Comparison of ENCODE assay signal across 13 mouse cellular contexts in genomic region chr2:57772315-57772714, GRCm38 (mm10).
DNase-seq lines count a peak whose midpoint lies in the region; ATAC-seq and TF ChIP-seq lines count a peak whose summit lies in the region.
"Had no signal": no experiment of that assay in that cellular context is flagged by ENCODE, and none has a peak within 500 bp of the region (broad histone marks: within the 10 kb centered on the region; RNA-seq: fewer than 3 reads in every experiment).

No protein-coding gene starts in this region.

- peak; percentile 75 for DNase-seq in 416B (ENCODE audit: low read depth)
- peak; percentile 22 for DNase-seq in embryo, embryonic 11 days
- no peak for DNase-seq in urinary bladder, postnatal 25 days (ENCODE audit: low spot score)
- no peak for DNase-seq in thymus, adult 2 months
- DNase-seq in heart, adult 11 months = no peak
- DNase-seq: adrenal gland, adult 2 months; cerebellum, postnatal 36 days; kidney, postnatal 36 days had no signal

- no peaks in the 10 kb centered on the region for H3K27me3 ChIP-seq in intestine, postnatal 0 days (replicated peaks; ENCODE audit: control insufficient read depth, insufficient read depth, low read length)
- no peaks in the 10 kb centered on the region for H3K27me3 ChIP-seq in intestine, embryonic 15.5 days (replicated peaks)
- no peaks in the 10 kb centered on the region for H3K27me3 ChIP-seq in E14TG2a.4 (ENCODE audit: insufficient read depth, low read length)
- H3K27me3 ChIP-seq in thymus, adult 2 months (ENCODE audit: control insufficient read depth, insufficient read depth, low read length) = no peaks in the 10 kb centered on the region
- H3K27me3 ChIP-seq: limb, embryonic 12.5 days; megakaryocyte, embryonic 14.5 days had no signal

- ATAC-seq in intestine, postnatal 0 days = no peak
- ATAC-seq in intestine, embryonic 15.5 days = no peak

- H3K9me3 ChIP-seq in intestine, postnatal 0 days (ENCODE audit: control insufficient read depth) = no peaks in the 10 kb centered on the region
- H3K9me3 ChIP-seq in intestine, embryonic 15.5 days = no peaks in the 10 kb centered on the region
- no peaks in the 10 kb centered on the region for H3K9me3 ChIP-seq in E14TG2a.4 (ENCODE audit: low read length)
- H3K9me3 ChIP-seq: limb, embryonic 12.5 days; megakaryocyte, embryonic 14.5 days had no signal

- TF ChIP-seq POLR2A in thymus, adult 2 months (IDR thresholded peaks at IDR 0.05; ENCODE audit: control insufficient read depth, extremely low read depth, insufficient read depth, low read length, poor library complexity) = no peak

- WGBS in intestine, postnatal 0 days = 74% methylated on average over 2 of the region's 2 CpGs
- WGBS in intestine, embryonic 15.5 days = 76% methylated on average over 2 of the region's 2 CpGs
- WGBS in thymus, adult 2 months = 38% methylated on average over 2 of the region's 2 CpGs

- H3K4me2 ChIP-seq in intestine, postnatal 0 days (replicated peaks; ENCODE audit: low read depth) = no peak overlapping the region
- no peak overlapping the region for H3K4me2 ChIP-seq in intestine, embryonic 15.5 days (replicated peaks)
- H3K4me2 ChIP-seq: limb, embryonic 12.5 days had no signal

- peak; percentile 49 for TF ChIP-seq CTCF in intestine, postnatal 0 days (IDR thresholded peaks at IDR 0.05; ENCODE audit: low read depth)
- TF ChIP-seq CTCF in E14TG2a.4 (conservative IDR thresholded peaks at IDR 0.05; ENCODE audit: low read length) = peak; percentile 25; the same call in 1 of the 2 replicates
- no peak for TF ChIP-seq CTCF in thymus, adult 2 months (IDR thresholded peaks at IDR 0.05; ENCODE audit: borderline replicate concordance, control insufficient read depth, extremely low read depth, insufficient read depth, low read length, poor library complexity)

- no peaks in the 10 kb centered on the region for H3K4me1 ChIP-seq in intestine, postnatal 0 days (replicated peaks; ENCODE audit: control insufficient read depth, insufficient read depth, low read length)
- H3K4me1 ChIP-seq in intestine, embryonic 15.5 days (replicated peaks) = no peaks in the 10 kb centered on the region
- H3K4me1 ChIP-seq in E14TG2a.4 (replicated peaks; ENCODE audit: low read depth, low read length) = no peaks in the 10 kb centered on the region
- H3K4me1 ChIP-seq in thymus, adult 2 months (replicated peaks; ENCODE audit: control insufficient read depth, insufficient read depth, low read length) = no peaks in the 10 kb centered on the region
- H3K4me1 ChIP-seq: limb, embryonic 12.5 days; megakaryocyte, embryonic 14.5 days had no signal

- no peak overlapping the region for H3K9ac ChIP-seq in intestine, postnatal 0 days (ENCODE audit: low read depth, low read length)
- H3K9ac ChIP-seq in intestine, embryonic 15.5 days = no peak overlapping the region
- H3K9ac ChIP-seq: limb, embryonic 12.5 days had no signal

- H3K4me3 ChIP-seq in intestine, postnatal 0 days (ENCODE audit: low read depth, low read length) = no peak overlapping the region
- no peak overlapping the region for H3K4me3 ChIP-seq in intestine, embryonic 15.5 days (replicated peaks)
- no peak overlapping the region for H3K4me3 ChIP-seq in E14TG2a.4 (replicated peaks; ENCODE audit: low read length)
- no peak overlapping the region for H3K4me3 ChIP-seq in thymus, adult 2 months (ENCODE audit: control insufficient read depth, insufficient read depth, low read length)
- H3K4me3 ChIP-seq: limb, embryonic 12.5 days; megakaryocyte, embryonic 14.5 days had no signal

- H3K27ac ChIP-seq in intestine, postnatal 0 days (ENCODE audit: low read depth, low read length) = no peak overlapping the region
- H3K27ac ChIP-seq in intestine, embryonic 15.5 days = no peak overlapping the region
- no peak overlapping the region for H3K27ac ChIP-seq in thymus, adult 2 months (ENCODE audit: control insufficient read depth, insufficient read depth, low read length)
- H3K27ac ChIP-seq: limb, embryonic 12.5 days had no signal

- H3K36me3 ChIP-seq in intestine, postnatal 0 days (ENCODE audit: control insufficient read depth, insufficient read depth) = no peaks in the 10 kb centered on the region
- H3K36me3 ChIP-seq in intestine, embryonic 15.5 days = no peaks in the 10 kb centered on the region
- no peaks in the 10 kb centered on the region for H3K36me3 ChIP-seq in E14TG2a.4 (ENCODE audit: insufficient read depth, low read length)
- no peaks in the 10 kb centered on the region for H3K36me3 ChIP-seq in thymus, adult 2 months (ENCODE audit: control insufficient read depth, insufficient read depth, low read length)
- H3K36me3 ChIP-seq: limb, embryonic 12.5 days had no signal

Comparison
In these comparisons a context has a peak if more than half of its experiments do, and no peak if none do; other contexts are left out.
1. DNase-seq: peak in 416B (single experiment) and embryo, embryonic 11 days (single experiment); none in urinary bladder, postnatal 25 days (single experiment), thymus, adult 2 months (single experiment) and heart, adult 11 months (single experiment).